Mouse (Mus musculus) liver, postnatal 0 days (tissue): ENCODE results near the gene Zfp27.

Source experiments
- CTCF ChIP-seq: sonication (generic); IDR thresholded peaks from 2 replicates; pipeline ENCODE4 v1.5.1; 2016; ENCODE audit warnings: antibody characterized with exemption, low read depth
- EP300 ChIP-seq: IDR thresholded peaks from 2 replicates; pipeline ENCODE4 v1.6.1; 2016; ENCODE audit warnings: antibody characterized with exemption, low read depth, mild to moderate bottlenecking

- TF ChIP-seq CTCF (no peak), EP300 (0 out of 2 replicates have a peak, but pooled peaks have one; percentile 27)
These were observed 2.0 kb upstream of the Zfp27 start, which contains the start of gene Zfp383 for GRCm38 (mm10) chr7:29908130-29908950.
